Mouse (Mus musculus) cerebellum, adult 2 months (tissue): ENCODE measurements around the gene Myo1e. TPM values are rescaled to one million over a fixed set of nuclear protein-coding genes. Genes with fewer than 3 reads are reported as not detected.

Source experiments
- DNase-seq, 2 experiments: peaks; one replicate each; pipeline ENCODE4 v3.0.0; 2021
- H3K27ac ChIP-seq: fragments of 200-500 bp; 2 replicates; pipeline ENCODE4 v1.5.1; 2012; ENCODE audit warnings: low read length, control low read depth, inconsistent platforms; ENCODE audit not compliant: insufficient read depth
- H3K27me3 ChIP-seq: fragments of 200-500 bp; 2 replicates; pipeline ENCODE4 v1.6.1; 2012; ENCODE audit warnings: inconsistent platforms, mild to moderate bottlenecking, low read length, moderate library complexity; ENCODE audit not compliant: control insufficient read depth, insufficient read depth
- H3K4me1 ChIP-seq: fragments of 200-500 bp; 2 replicates; pipeline ENCODE4 v1.6.1; 2011; ENCODE audit warnings: low read length; ENCODE audit not compliant: control insufficient read depth, insufficient read depth
- H3K4me3 ChIP-seq: fragments of 200-500 bp; replicated peaks from 2 replicates; pipeline ENCODE3; 2011; ENCODE audit warnings: mild to moderate bottlenecking, low read depth, low read length, control low read depth; ENCODE audit not compliant: insufficient read depth
- CTCF ChIP-seq: fragments of 200-500 bp; IDR thresholded peaks from 2 replicates; pipeline ENCODE4 v1.5.1; 2011; ENCODE audit warnings: low read depth, mild to moderate bottlenecking, control low read depth, low read length, moderate library complexity, borderline replicate concordance; ENCODE audit not compliant: insufficient read depth
- POLR2A ChIP-seq: fragments of 200-500 bp; IDR thresholded peaks from 2 replicates; pipeline ENCODE4 v1.6.1; 2011; ENCODE audit warnings: low read length, control low read depth, borderline replicate concordance; ENCODE audit not compliant: insufficient read depth
- WGBS: fragments of 180-500 bp; shearing (Covaris S2); methylation state at CpG from one replicate; pipeline ENCODE4 v1.1.7; 2018; 5-methylcytosine and 5-hydroxymethylcytosine counted together
- polyA plus RNA-seq: library from polyadenylated mRNA; depleted of rRNA; stranded (reverse); fragments of >200 nt; gene quantifications from 2 replicates; pipeline ENCODE4 v1.2.3, GENCODE M21; 2012

Gene Myo1e
- polyA plus RNA-seq, 1 experiment: 8.1 TPM

GRCm38 (mm10) chr9:70300705-70301104 is 93.6 kb downstream of the Myo1e start:
- no peak overlapping the region for H3K27ac ChIP-seq
- no peak for TF ChIP-seq POLR2A
- TF ChIP-seq CTCF: no peak
- no peaks in the 10 kb centered on the region for H3K27me3 ChIP-seq
- no peaks in the 10 kb centered on the region for H3K4me1 ChIP-seq
- no peak overlapping the region for H3K4me3 ChIP-seq
- DNase-seq: no peak
- WGBS: 97% methylated on average over 5 of the region's 5 CpGs

DNA sequence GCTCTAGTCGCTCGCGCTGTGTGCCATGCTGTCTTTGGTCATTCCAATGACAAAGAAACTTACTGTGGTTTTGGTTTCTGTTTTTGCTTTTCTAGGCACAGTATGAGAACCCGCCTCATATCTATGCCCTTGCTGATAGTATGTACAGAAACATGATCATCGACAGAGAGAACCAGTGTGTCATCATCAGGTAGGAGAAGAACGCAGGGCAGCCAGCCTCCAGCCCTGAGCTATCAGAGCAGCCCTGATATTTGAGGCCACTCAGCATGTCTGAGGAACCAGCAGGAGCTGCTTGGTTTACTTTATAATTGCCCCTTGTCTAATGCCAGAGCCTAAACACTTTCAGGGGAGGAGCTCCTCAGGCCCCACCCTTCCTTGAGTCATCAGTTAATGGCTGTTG is 94.4 kb downstream of the Myo1e start:
- H3K27ac ChIP-seq: no peak overlapping the region
- WGBS: over 99% methylated on average over 6 of the region's 6 CpGs

GRCm38 (mm10) chr9:70304901-70305300 is 97.8 kb downstream of the Myo1e start:
- WGBS: 91% methylated on average over 8 of the region's 8 CpGs
- DNase-seq: no peak
- Histone ChIP-seq H3K27ac (no peak overlapping the region), H3K27me3 (no peaks in the 10 kb centered on the region), H3K4me3 (no peak overlapping the region), H3K4me1 (no peaks in the 10 kb centered on the region)
- TF ChIP-seq CTCF (no peak), POLR2A (no peak)

More for the DNA sequence above, 94.4 kb downstream of the Myo1e start:
- DNase-seq: no peak
- Histone ChIP-seq H3K27me3 (no peaks in the 10 kb centered on the region), H3K4me3 (no peak overlapping the region), H3K4me1 (no peaks in the 10 kb centered on the region)
- TF ChIP-seq CTCF: no peak
- TF ChIP-seq POLR2A: no peak

- no peak for DNase-seq
- Histone ChIP-seq H3K27me3 (no peaks in the 10 kb centered on the region), H3K4me1 (no peaks in the 10 kb centered on the region), H3K27ac (no peak overlapping the region), H3K4me3 (no peak overlapping the region)
- TF ChIP-seq CTCF: no peak
- no peak for TF ChIP-seq POLR2A
- 77% methylated on average over 1 of the region's 1 CpGs for WGBS
These were observed 102.9 kb downstream of the Myo1e start for GRCm38 (mm10) chr9:70310046-70310445.

GRCm38 (mm10) chr9:70314019-70314418 is 106.9 kb downstream of the Myo1e start:
- 100% methylated on average over 1 of the region's 1 CpGs for WGBS
- Histone ChIP-seq H3K4me1 (no peaks in the 10 kb centered on the region), H3K27me3 (no peaks in the 10 kb centered on the region), H3K27ac (no peak overlapping the region), H3K4me3 (no peak overlapping the region)
- TF ChIP-seq POLR2A (no peak), CTCF (no peak)
- DNase-seq: no peak

DNA sequence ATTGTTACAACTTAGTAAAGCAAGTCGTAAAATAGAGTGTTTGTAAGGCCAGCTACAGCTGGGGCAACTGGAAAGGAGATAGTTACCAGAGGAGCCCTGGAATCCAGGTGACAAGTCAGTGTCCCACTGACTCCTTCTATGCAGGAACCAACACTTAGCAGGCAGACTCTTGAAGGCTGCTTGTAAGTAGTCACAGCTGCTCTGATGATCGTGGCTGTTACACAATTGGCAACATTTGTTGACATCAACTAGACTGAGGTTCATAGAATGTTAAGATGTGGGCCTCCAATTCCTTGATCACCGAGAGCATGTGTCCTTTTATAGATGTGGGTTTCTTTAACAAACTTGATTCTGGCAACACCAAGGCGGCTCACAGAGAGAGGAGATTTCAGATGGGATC is 108.0 kb downstream of the Myo1e start:
- 79% methylated on average over 4 of the region's 4 CpGs for WGBS
- no peaks in the 10 kb centered on the region for H3K4me1 ChIP-seq
- no peaks in the 10 kb centered on the region for H3K27me3 ChIP-seq
- H3K27ac ChIP-seq: no peak overlapping the region
- H3K4me3 ChIP-seq: no peak overlapping the region
- no peak for DNase-seq
- TF ChIP-seq CTCF (no peak), POLR2A (no peak)

DNA sequence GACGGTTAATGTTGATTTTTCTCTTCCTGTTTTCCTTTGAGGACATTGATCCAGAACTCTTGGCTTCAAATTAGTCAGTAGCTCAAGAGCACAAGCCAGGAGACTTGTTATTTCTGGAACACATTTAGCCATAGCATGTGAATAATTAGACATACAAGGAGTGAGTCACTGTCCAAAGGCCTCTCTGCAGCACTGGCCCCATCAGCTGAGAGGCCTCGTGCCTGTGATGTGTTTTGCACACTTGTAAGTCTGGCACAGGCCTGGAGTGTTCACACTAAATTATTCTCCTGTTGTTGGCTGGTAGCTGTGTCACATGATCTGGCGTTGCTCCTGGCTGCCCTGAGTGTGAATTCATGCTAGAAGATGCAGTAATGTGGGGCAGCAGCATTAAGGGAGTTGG is 111.5 kb downstream of the Myo1e start:
- DNase-seq: no peak
- Histone ChIP-seq H3K4me1 (no peaks in the 10 kb centered on the region), H3K27ac (no peak overlapping the region), H3K27me3 (no peaks in the 10 kb centered on the region), H3K4me3 (no peak overlapping the region)
- 51% methylated on average over 3 of the region's 3 CpGs for WGBS
- TF ChIP-seq POLR2A: no peak
- TF ChIP-seq CTCF: no peak

DNA sequence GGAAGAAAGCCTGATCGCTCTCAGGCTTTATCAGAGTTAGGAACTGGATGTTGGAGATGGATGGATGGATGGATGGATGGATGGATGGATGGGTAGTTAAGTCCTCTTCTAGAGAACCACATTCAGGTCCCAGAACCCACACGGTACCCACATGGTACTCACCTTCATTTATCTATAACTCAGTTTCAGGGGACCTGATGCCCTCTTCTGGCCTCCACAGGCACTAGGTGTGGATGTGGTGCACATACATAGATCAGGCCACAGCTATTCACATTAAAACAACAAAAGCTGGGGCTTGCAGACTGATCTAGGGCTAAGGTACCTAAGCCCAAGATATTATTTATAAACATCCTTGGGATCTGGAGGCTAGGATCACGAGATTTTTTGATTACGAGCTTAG is 117.2 kb downstream of the Myo1e start:
- Histone ChIP-seq H3K27ac (no peak overlapping the region), H3K4me1 (no peaks in the 10 kb centered on the region), H3K4me3 (no peak overlapping the region), H3K27me3 (no peaks in the 10 kb centered on the region)
- 89% methylated on average over 4 of the region's 4 CpGs for WGBS
- DNase-seq: no peak
- no peak for TF ChIP-seq POLR2A

GRCm38 (mm10) chr9:70325880-70326595 is 118.9 kb downstream of the Myo1e start:
- Histone ChIP-seq H3K27ac (no peak overlapping the region), H3K27me3 (no peaks in the 10 kb centered on the region), H3K4me3 (no peak overlapping the region), H3K4me1 (no peaks in the 10 kb centered on the region)
- no peak for DNase-seq
- WGBS: 80% methylated on average over 8 of the region's 8 CpGs
- TF ChIP-seq CTCF (no peak), POLR2A (no peak)
